Comparison of ENCODE assay signal across 8 mouse cellular contexts in the genomic region with DNA sequence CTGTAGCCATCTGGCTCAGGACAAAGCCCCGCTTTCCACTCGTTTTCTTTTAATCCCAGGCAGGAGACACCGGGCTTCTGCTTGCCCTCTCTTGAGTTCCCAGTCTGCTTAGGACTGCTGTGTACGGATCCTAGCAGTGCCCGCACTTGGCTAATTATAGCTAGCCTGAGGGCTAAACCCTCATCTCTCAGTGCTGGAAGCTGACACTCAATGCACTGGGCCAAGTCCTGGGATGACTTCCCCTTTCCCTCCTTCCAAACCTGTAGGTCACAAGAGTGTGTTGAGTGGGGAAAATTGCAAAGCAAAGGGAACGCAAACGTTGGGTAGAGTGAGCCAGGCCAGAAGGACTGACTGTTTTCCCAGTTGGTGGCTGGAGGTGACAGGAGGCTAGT. TPM values are rescaled to one million over a fixed set of nuclear protein-coding genes. Genes with fewer than 3 reads are reported as not detected.
DNase-seq lines count a peak whose midpoint lies in the region; ATAC-seq and TF ChIP-seq lines count a peak whose summit lies in the region.

TSS of gene Klhl33 (minus strand) at position 134 of the 392 bp plus-strand sequence.

- H3K27me3 ChIP-seq in kidney, embryonic 14.5 days (ENCODE audit: control insufficient read depth, insufficient read depth, low read length) = peaks cover 8% of the 10 kb centered on the region
- H3K27me3 ChIP-seq in limb, embryonic 14.5 days (ENCODE audit: control insufficient read depth, insufficient read depth, low read length) = peaks cover 22% of the 10 kb centered on the region; the same call in 1 of the 2 replicates
- 0 out of 2 replicates have a peak, but pooled peaks cover 5% of the 10 kb centered on the region for H3K27me3 ChIP-seq in neural tube, embryonic 15.5 days (replicated peaks)

- H3K36me3 ChIP-seq in kidney, embryonic 14.5 days (ENCODE audit: control insufficient read depth, insufficient read depth, low read length) = no peaks in the 10 kb centered on the region
- no peaks in the 10 kb centered on the region for H3K36me3 ChIP-seq in limb, embryonic 14.5 days (ENCODE audit: control insufficient read depth, insufficient read depth, low read length)
- H3K36me3 ChIP-seq in neural tube, embryonic 15.5 days = no peaks in the 10 kb centered on the region

- ATAC-seq in kidney, embryonic 14.5 days (ENCODE audit: low FRiP score, low TSS enrichment) = no peak
- no peak for ATAC-seq in limb, embryonic 14.5 days (ENCODE audit: low FRiP score, low read depth)
- peak; percentile 18; the same call in 1 of the 2 replicates for ATAC-seq in neural tube, embryonic 15.5 days (ENCODE audit: low FRiP score)

- peak within 1 kb of the TSS; percentile 90 for H3K4me2 ChIP-seq in kidney, embryonic 14.5 days (replicated peaks; ENCODE audit: low read depth, low read length)
- peak within 1 kb of the TSS; percentile 63 for H3K4me2 ChIP-seq in limb, embryonic 14.5 days (replicated peaks; ENCODE audit: low read depth, low read length, severe bottlenecking)
- peak within 1 kb of the TSS; percentile 90 for H3K4me2 ChIP-seq in neural tube, embryonic 15.5 days

- no peak for DNase-seq in kidney, adult 9 months
- peak; percentile 9 for DNase-seq in embryo, embryonic 10.5 days (ENCODE audit: low spot score)
- DNase-seq in heart, adult 9 months (ENCODE audit: low spot score in 2 of 2) = peak; percentile 32 to 46
- no peak for DNase-seq in limb, embryonic 14.5 days (ENCODE audit: low spot score)
- DNase-seq in layer of hippocampus, postnatal 10 days (ENCODE audit: low spot score in 2 of 2) = no peak
- no peak for DNase-seq in ovary, postnatal 10 days (ENCODE audit: low spot score)

- TF ChIP-seq POLR2A in limb, embryonic 14.5 days (IDR thresholded peaks at IDR 0.05; ENCODE audit: borderline replicate concordance, extremely low read depth, insufficient read depth, insufficient read length) = no peak

- no peak within 1 kb of the TSS for H3K27ac ChIP-seq in kidney, embryonic 14.5 days (ENCODE audit: low read depth, low read length)
- no peak within 1 kb of the TSS for H3K27ac ChIP-seq in limb, embryonic 14.5 days (replicated peaks; ENCODE audit: low read depth, low read length)
- peak within 1 kb of the TSS; percentile 65 for H3K27ac ChIP-seq in neural tube, embryonic 15.5 days (replicated peaks)

- H3K4me3 ChIP-seq in kidney, embryonic 14.5 days (ENCODE audit: low read length) = peak within 1 kb of the TSS; percentile 42
- H3K4me3 ChIP-seq in limb, embryonic 14.5 days (replicated peaks; ENCODE audit: low read length) = peak within 1 kb of the TSS; percentile 35
- H3K4me3 ChIP-seq in neural tube, embryonic 15.5 days (replicated peaks) = peak within 1 kb of the TSS; percentile 51

- H3K4me1 ChIP-seq in kidney, embryonic 14.5 days (ENCODE audit: control insufficient read depth, insufficient read depth, low read length) = no peaks in the 10 kb centered on the region
- H3K4me1 ChIP-seq in limb, embryonic 14.5 days (ENCODE audit: control insufficient read depth, insufficient read depth, low read length) = no peaks in the 10 kb centered on the region; the same call in 1 of the 2 replicates
- H3K4me1 ChIP-seq in neural tube, embryonic 15.5 days = peaks cover 15% of the 10 kb centered on the region

- H3K9me3 ChIP-seq in kidney, embryonic 14.5 days (ENCODE audit: control insufficient read depth, low read length) = no peaks in the 10 kb centered on the region
- H3K9me3 ChIP-seq in limb, embryonic 14.5 days (ENCODE audit: control insufficient read depth, low read length) = no peaks in the 10 kb centered on the region
- H3K9me3 ChIP-seq in neural tube, embryonic 15.5 days (replicated peaks) = no peaks in the 10 kb centered on the region

- WGBS in kidney, embryonic 14.5 days = 44% methylated on average over 7 of the region's 7 CpGs
- 33% methylated on average over 7 of the region's 7 CpGs for WGBS in limb, embryonic 14.5 days
- WGBS in neural tube, embryonic 15.5 days = 49% methylated on average over 7 of the region's 7 CpGs

- H3K9ac ChIP-seq in kidney, embryonic 14.5 days (ENCODE audit: low read depth, low read length) = peak within 1 kb of the TSS; percentile 42
- peak within 1 kb of the TSS; percentile 51 for H3K9ac ChIP-seq in limb, embryonic 14.5 days (ENCODE audit: low read depth, low read length, severe bottlenecking)
- H3K9ac ChIP-seq in neural tube, embryonic 15.5 days (replicated peaks) = peak within 1 kb of the TSS; percentile 66

RNA-seq across cellular contexts. Expression of gene Klhl33, which starts in this region (rescaled TPM):
- 0.11 and 0.20 TPM in 2 replicates for polyA plus RNA-seq in kidney, embryonic 14.5 days (2014; fragmentation: Nextera tagmentation; extraction: Ambion mirVana)
- polyA plus RNA-seq in limb, embryonic 14.5 days (2012; rRNA removed) = 0.17 and 0.28 TPM in 2 replicates
- polyA plus RNA-seq in limb, embryonic 14.5 days (2014; fragmentation: Nextera tagmentation; extraction: Ambion mirVana) = 0.08 and 0.11 TPM in 2 replicates
- polyA plus RNA-seq in neural tube, embryonic 15.5 days (2015; fragmentation: Nextera tagmentation; extraction: Ambion mirVana) = 3.4 and 4.1 TPM in 2 replicates
- total RNA-seq in layer of hippocampus, postnatal 10 days (2021) = 1 to 10 TPM; 1.8 to 2.3 TPM

Comparison
In these comparisons a context has a peak if more than half of its experiments do, and no peak if none do; other contexts are left out.
1. DNase-seq: peak in embryo, embryonic 10.5 days (single experiment) and heart, adult 9 months (2 of 2); none in kidney, adult 9 months (single experiment), limb, embryonic 14.5 days (single experiment), layer of hippocampus, postnatal 10 days (0 of 2) and ovary, postnatal 10 days (single experiment).
2. Peak in every context shown above with its lines, with median percentiles within 50 percentile points of each other: H3K4me2 ChIP-seq, H3K4me3 ChIP-seq and H3K9ac ChIP-seq.